Mouse (Mus musculus) testis, adult 2 months (tissue): ENCODE measurements around the gene E430018J23Rik. TPM values are rescaled to one million over a fixed set of nuclear protein-coding genes. Genes with fewer than 3 reads are reported as not detected.

Experiments
- H3K27ac ChIP-seq: fragments of 200-500 bp; 2 replicates; pipeline ENCODE4 v1.5.1; 2012; ENCODE audit warnings: low read depth, low read length; ENCODE audit not compliant: control insufficient read depth, insufficient read depth
- H3K27me3 ChIP-seq: fragments of 200-500 bp; 2 replicates; pipeline ENCODE4 v1.6.1; 2012; ENCODE audit warnings: mild to moderate bottlenecking, low read length, moderate library complexity; ENCODE audit not compliant: control insufficient read depth, insufficient read depth
- H3K36me3 ChIP-seq: fragments of 200-500 bp; 2 replicates; pipeline ENCODE4 v1.6.1; 2012; ENCODE audit warnings: mild to moderate bottlenecking, low read length; ENCODE audit not compliant: control insufficient read depth, insufficient read depth
- H3K4me1 ChIP-seq: fragments of 200-500 bp; 2 replicates; pipeline ENCODE4 v1.6.1; 2012; ENCODE audit warnings: low read length; ENCODE audit not compliant: control insufficient read depth, insufficient read depth
- H3K4me3 ChIP-seq: fragments of 200-500 bp; 2 replicates; pipeline ENCODE4 v1.5.1; 2012; ENCODE audit warnings: low read depth, mild to moderate bottlenecking, low read length, moderate library complexity, mixed read lengths; ENCODE audit not compliant: control insufficient read depth
- CTCF ChIP-seq: fragments of 200-500 bp; IDR thresholded peaks from 2 replicates; pipeline ENCODE4 v1.5.1; 2012; ENCODE audit warnings: low read depth, mild to moderate bottlenecking, inconsistent platforms, low read length, moderate library complexity; ENCODE audit not compliant: control insufficient read depth, insufficient read depth, insufficient replicate concordance
- POLR2A ChIP-seq: fragments of 200-500 bp; IDR thresholded peaks from 2 replicates; pipeline ENCODE4 v1.6.1; 2012; ENCODE audit warnings: low read depth, mild to moderate bottlenecking, inconsistent platforms, low read length, moderate library complexity; ENCODE audit not compliant: control insufficient read depth
- polyA plus RNA-seq: library from polyadenylated mRNA; depleted of rRNA; stranded (reverse); fragments of >200 nt; gene quantifications from 2 replicates; pipeline ENCODE4 v1.2.3, GENCODE M21; 2012; rRNA removed

E430018J23Rik gene
- polyA plus RNA-seq: 6.2 and 6.7 TPM in 2 replicates

GRCm38 (mm10) chr7:127393157-127393943, at the start of gene E430018J23Rik:
Gene E430018J23Rik (minus strand): TSS chr7:127393629.
- TF ChIP-seq POLR2A (peak; percentile 72), CTCF (no peak)
- Histone ChIP-seq H3K27ac (peak within 1 kb of the TSS; percentile 84), H3K36me3 (no peaks in the 10 kb centered on the region), H3K4me3 (peak within 1 kb of the TSS; percentile 96), H3K27me3 (no peaks in the 10 kb centered on the region), H3K4me1 (peaks cover 15% of the 10 kb centered on the region)

GRCm38 (mm10) chr7:127437724-127438123, 44.3 kb upstream of the E430018J23Rik start:
- no peak overlapping the region for H3K4me3 ChIP-seq
- H3K27ac ChIP-seq: no peak overlapping the region
- no peaks in the 10 kb centered on the region for H3K4me1 ChIP-seq
- no peaks in the 10 kb centered on the region for H3K27me3 ChIP-seq
- no peaks in the 10 kb centered on the region; the same call in 1 of the 2 replicates for H3K36me3 ChIP-seq
- no peak for TF ChIP-seq POLR2A
- TF ChIP-seq CTCF: peak; percentile 72; the same call in 1 of the 2 replicates

GRCm38 (mm10) chr7:127435206-127435605, 41.8 kb upstream of the E430018J23Rik start:
- no peaks in the 10 kb centered on the region for H3K4me1 ChIP-seq
- no peaks in the 10 kb centered on the region for H3K36me3 ChIP-seq
- H3K27me3 ChIP-seq: no peaks in the 10 kb centered on the region
- no peak overlapping the region for H3K27ac ChIP-seq
- TF ChIP-seq POLR2A (no peak), CTCF (no peak)
- no peak overlapping the region for H3K4me3 ChIP-seq

- no peaks in the 10 kb centered on the region for H3K36me3 ChIP-seq
- no peaks in the 10 kb centered on the region for H3K27me3 ChIP-seq
- no peak overlapping the region for H3K27ac ChIP-seq
- no peak for TF ChIP-seq CTCF
- TF ChIP-seq POLR2A: no peak
- peaks cover 10% of the 10 kb centered on the region for H3K4me1 ChIP-seq
- H3K4me3 ChIP-seq: no peak overlapping the region
Observed at GRCm38 (mm10) chr7:127426354-127426753, 32.9 kb upstream of the E430018J23Rik start.

- H3K36me3 ChIP-seq: no peaks in the 10 kb centered on the region
- peaks cover 12% of the 10 kb centered on the region for H3K4me1 ChIP-seq
- H3K4me3 ChIP-seq: no peak overlapping the region; the same call in 1 of the 2 replicates
- no peaks in the 10 kb centered on the region for H3K27me3 ChIP-seq
- peak overlapping the region; percentile 8; the same call in 1 of the 2 replicates for H3K27ac ChIP-seq
- TF ChIP-seq CTCF: no peak
- no peak for TF ChIP-seq POLR2A
Observed at GRCm38 (mm10) chr7:127425911-127426310, 32.5 kb upstream of the E430018J23Rik start.

- Histone ChIP-seq H3K36me3 (no peaks in the 10 kb centered on the region), H3K4me3 (peak overlapping the region; percentile 29), H3K27me3 (no peaks in the 10 kb centered on the region), H3K4me1 (peaks cover 12% of the 10 kb centered on the region), H3K27ac (no peak overlapping the region)
- TF ChIP-seq CTCF (no peak), POLR2A (no peak)
Observed at GRCm38 (mm10) chr7:127425291-127425690, 31.9 kb upstream of the E430018J23Rik start.

GRCm38 (mm10) chr7:127422247-127422646, 28.8 kb upstream of the E430018J23Rik start:
- Histone ChIP-seq H3K4me1 (peaks cover 12% of the 10 kb centered on the region), H3K4me3 (peak overlapping the region; percentile 96), H3K27ac (peak overlapping the region; percentile 90), H3K27me3 (no peaks in the 10 kb centered on the region), H3K36me3 (no peaks in the 10 kb centered on the region)
- TF ChIP-seq CTCF: no peak
- TF ChIP-seq POLR2A: no peak
